Mouse (Mus musculus) ovary, postnatal 10 days (tissue): ENCODE measurements around the gene 1700125H20Rik.
"Not testable (repeated sequence)": the region's sequence is repeated elsewhere in the genome, so short reads cannot be mapped to it uniquely, and the experiment has no call there.

Experiments
- DNase-seq: peaks from one replicate; pipeline ENCODE4 v3.0.0; 2022; ENCODE audit warnings: low spot score

The 1700125H20Rik gene

DNA sequence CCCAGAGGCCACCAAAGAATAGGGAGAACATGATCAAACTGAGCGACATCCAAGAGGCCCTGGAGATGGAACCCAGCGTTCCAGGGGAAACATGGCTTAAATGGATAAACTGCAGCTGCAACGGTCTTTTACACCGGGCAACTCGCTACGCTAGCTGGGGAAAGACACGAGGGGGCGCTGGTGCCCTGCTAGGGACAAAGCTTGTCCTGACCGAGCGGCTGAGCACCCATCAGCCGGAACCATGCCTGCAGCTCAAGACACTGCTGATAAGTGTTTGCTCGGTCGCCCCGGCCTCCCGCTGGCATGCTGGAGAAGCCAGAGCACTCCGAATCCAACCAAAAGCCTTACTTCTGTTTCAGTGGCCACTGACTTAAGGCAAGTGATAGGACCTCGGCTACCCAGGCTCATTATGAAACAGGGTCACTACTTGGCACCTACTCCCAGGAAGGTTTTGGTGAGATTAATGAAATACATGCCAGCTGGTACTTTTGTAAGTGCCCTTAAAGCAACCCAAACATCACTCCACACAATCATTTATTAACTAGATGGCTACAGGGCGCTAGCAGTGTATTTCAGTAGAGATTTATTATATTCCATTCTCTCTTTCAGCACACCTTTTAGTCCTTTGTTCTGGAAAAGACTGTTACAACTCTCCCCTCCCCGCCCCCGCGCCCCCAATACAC, at the start of gene 1700125H20Rik:
TSS of gene 1700125H20Rik (plus strand) at position 347 of the 683 bp plus-strand sequence.
- DNase-seq = peak; percentile 77

- no peak for DNase-seq
Observed at GRCm38 (mm10) chr11:85122073-85122472, 48.1 kb upstream of the 1700125H20Rik start.

- DNase-seq = no peak
Observed at GRCm38 (mm10) chr11:85123267-85123992, 46.8 kb upstream of the 1700125H20Rik start.

DNA sequence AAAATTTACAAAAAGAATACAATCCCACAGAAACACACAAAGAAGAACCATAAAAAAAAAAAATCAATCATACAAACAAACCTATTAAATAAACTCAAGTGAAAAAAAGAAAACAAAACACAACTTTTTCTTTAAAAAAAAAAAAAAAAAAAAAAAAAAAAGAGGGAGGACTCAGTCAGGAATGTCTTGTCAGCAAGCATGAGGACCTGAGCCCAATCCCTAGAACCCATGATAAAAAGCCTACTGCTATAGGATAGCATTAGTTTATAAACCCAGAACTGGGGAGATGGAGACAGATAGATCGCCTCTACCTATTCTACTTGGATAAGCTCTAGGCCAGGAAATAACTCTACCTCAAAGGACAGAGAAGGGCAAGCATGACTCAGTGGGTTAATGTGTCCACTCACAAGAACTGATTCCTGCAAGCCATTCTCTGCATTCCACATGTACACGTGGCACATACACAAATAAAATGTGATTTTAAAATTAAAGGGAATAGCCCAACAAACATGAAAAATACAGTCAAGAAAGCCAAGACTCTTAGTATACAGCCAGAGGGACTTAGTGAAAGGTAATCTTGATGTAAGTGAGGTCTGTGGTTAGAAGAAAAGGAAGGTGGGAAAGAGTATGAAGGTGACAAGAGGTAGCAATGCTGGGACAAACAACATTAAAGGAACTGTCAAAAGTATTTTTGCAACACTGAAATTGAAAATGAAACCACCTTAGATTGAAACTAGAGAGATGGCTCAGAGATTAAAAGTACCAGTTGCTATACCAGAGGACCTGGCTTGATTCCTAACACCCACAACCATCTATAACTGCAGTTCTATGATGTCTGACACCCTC, 43.7 kb upstream of the 1700125H20Rik start:
- DNase-seq = no peak

DNA sequence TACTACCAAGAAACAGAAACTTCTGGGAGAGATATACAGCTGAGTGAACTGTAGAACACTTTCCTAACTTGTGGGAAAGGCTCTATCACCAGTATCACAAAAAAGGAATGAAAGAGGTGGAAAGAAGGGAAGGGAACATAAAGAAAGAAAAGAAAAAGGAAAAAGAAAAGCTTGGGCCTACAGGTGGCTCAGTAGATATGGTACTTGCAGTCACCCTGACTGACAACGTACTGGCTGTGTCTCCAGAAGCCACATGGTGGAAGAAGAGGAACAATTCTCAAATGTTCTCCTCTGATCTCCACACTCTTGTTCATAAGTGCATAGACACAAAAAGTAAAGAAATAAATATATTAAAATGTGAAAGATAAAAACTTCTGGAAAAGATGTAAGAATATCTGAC, 41.3 kb upstream of the 1700125H20Rik start:
- no peak for DNase-seq

DNA sequence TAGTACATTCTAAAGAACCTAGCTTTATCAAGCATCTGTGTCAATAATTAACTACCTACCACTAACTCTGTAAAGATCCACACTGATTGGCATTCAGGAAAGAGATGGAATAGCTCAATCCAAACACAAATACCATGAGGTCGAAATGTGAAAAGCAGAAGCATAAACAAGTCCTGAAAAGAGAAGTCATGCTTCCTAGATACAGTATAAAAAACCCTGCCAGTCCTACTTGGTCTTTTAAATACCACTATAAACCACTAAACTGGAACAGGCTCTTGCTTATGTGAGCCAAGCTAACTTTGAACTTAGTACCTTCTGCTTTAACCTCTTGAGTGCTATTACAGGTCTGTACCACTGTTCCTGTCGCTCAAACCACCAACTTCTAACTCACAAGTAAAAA, 38.7 kb upstream of the 1700125H20Rik start:
- no peak for DNase-seq

- DNase-seq = peak; percentile 1
Observed at GRCm38 (mm10) chr11:85138776-85139474, 31.3 kb upstream of the 1700125H20Rik start.

DNA sequence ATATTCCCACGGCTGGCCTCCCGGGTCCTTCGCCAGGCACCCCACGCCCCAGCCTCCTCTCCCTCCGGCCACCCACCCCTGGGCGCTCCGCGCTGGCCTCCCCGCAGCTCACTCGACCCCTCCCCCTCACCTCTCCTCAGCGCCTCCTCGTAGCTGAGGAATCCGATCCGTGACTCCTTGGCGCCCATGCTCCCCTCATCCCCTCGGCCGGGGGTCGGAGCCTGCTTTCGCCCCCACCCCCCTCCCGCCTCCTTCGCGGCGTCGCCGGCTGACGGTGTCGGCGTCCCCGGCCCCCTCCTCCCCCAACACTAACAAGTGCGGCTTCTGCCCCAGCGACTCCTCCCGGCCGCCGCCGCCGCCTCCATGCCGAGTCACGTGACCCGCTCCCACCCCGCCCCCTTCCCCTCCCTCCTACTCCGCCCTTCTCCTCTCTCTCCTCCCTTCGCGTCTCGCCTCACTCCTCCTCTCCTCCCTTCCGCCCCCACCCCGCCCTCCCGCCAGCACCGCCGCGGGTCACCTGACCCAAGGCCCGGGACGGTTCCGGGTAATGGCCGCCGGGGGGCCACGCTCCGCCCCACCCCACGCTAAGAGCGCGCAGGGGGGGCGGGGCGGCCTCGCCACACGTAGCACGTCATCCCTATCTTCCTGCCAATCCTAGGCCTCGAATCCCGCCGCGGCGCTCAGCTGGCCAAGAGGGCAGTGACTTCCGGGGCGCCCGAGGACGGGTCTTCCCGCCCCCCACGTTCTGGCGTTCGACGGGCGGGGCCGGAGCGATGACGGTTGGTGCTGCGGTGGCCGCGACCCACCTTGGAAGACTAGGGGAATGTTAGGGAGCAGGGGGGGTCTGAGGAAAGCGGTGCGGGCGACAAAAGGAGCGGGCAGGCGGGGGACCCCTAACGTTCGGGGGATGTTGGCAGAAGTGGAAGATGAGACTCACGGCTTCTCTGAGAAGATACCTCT, 30.3 kb upstream of the 1700125H20Rik start, which contains the start of gene Usp32:
TSS of gene Usp32 (minus strand) at position 581 of the 960 bp plus-strand sequence.
- peak; percentile 87 for DNase-seq

- no peak for DNase-seq
Observed at GRCm38 (mm10) chr11:85152256-85152930, 17.8 kb upstream of the 1700125H20Rik start.

DNA sequence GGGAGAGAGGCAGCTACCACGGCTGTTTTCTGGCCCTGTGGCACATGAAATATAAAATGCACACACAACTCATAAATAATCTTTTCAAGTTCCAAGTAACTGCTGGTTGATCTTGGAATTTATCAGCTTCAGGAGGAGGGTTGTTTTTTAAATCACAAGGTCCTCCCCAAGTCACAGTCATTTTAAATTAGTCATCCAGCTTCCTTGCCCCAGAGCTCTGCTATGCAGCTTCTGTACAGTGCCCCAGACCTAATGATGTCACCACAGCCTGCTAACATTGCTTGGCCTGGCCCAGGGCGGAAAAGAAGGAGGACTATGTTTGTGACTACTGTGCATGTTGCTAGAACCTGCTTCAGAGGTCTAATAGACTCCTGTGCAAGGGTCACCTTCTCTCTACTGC, 12.9 kb upstream of the 1700125H20Rik start:
- no peak for DNase-seq

- DNase-seq = not testable (repeated sequence)
Observed at GRCm38 (mm10) chr11:85163014-85163413, 7.2 kb upstream of the 1700125H20Rik start.

DNA sequence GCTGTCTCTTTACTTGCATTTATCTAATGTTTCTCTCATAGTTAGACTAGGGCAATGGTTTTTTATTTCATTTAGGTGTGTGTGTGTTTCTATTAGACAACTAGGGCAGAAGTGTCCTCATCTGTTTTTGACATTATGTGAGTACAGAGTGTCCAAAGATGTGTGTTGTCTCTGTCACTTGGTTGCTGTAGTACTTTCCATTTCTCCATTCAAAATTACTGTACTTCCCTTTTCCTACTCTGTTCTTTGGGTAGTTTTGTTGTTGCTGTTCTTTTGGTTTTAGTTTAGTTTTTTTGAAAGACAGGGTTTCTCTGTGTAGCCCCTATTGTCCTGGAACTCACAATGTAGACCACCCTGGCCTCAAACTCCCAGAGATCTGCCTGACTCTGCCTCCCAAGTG, 5.8 kb upstream of the 1700125H20Rik start:
- DNase-seq = no peak

DNA sequence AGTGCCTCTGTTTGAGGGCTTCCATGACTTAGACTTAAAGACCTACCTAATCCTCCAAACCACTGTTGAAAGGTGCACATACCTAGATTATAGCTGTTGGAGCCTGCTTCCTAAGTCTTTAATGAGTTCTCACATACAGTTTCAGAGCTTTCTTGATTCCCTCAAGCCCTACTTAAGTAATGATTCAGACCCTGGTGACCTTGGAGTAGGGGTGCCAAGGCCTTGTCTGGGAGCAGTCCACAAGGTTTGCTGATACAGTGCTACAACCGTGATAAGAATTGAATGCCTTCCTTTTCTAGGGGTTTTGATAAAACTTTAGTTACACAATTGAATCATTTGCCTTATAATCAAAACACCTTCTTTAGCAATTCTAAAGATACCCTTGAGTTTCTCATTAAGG, 2.7 kb upstream of the 1700125H20Rik start:
- no peak for DNase-seq

GRCm38 (mm10) chr11:85170833-85171232, 629 bp downstream of the 1700125H20Rik start:
- DNase-seq = no peak

DNA sequence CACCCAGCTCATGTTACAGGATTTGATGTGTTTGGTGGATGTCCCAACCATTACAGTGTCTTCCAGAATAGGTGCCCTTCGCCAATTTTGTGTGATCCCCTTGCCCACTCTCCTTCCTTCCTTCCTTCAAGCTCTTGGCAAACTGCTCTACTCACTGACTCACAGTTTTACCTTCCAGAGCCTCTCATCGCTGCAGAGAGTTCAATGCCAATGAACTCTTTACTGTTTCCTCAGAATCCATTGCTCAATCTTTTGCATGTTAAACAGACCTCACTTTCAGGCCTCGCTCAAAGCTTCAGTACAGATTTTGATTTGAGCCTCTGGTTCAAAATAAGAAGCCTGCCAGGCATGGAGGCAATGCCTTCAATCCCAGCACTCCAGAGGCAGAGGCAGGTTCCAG, 5.7 kb downstream of the 1700125H20Rik start:
- no peak for DNase-seq

- DNase-seq = no peak
Observed at GRCm38 (mm10) chr11:85177761-85178160, 7.6 kb downstream of the 1700125H20Rik start.

- no peak for DNase-seq
Observed at GRCm38 (mm10) chr11:85178413-85178812, 8.2 kb downstream of the 1700125H20Rik start.

- DNase-seq = peak; percentile 48
Observed at GRCm38 (mm10) chr11:85182617-85183283, 12.5 kb downstream of the 1700125H20Rik start.

DNA sequence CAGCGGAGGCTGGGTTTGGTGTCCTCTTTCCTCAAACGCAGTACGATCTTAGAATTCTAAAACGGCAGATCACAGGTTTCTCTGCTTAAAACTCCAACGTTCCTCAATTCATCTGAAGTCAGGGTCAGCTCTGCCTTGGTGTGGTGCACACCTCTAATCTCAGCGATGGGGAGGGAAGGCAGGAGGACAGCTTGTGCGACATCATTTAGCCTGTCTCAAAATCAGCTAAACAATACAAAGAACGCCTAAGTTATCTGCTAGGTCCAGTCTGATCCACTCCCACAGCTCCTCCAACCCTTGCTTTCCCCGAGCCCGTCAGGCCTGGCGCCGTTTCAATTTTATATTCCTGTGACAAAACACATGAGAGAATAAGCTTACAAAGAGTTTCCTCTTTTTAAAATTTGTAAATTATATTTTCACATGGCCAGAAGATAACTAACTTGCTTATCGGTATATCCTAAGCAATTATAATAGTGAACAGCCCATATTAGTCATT, 13.1 kb downstream of the 1700125H20Rik start:
- DNase-seq = no peak
